Mouse (Mus musculus) mouse embryonic stem cell (cell line): ENCODE measurements around the gene Raly.

ENCODE experiments used
- in situ Hi-C, 2 experiments: fragments of 300-500 bp; cut with MboI; formaldehyde crosslinking; loops; 1 replicate in 1 of 2; 3 replicates in 1 of 2; pipeline ENCODE4 v1.14.3; 2019 to 2020; ENCODE audit warnings: low sequenced_read_pairs in 2 of 2, low pct_unique_long_range_greater_than_20kb in 1 of 2, mixed read lengths in 1 of 2; ENCODE audit not compliant: unreplicated experiment in 1 of 2

Raly gene

DNA sequence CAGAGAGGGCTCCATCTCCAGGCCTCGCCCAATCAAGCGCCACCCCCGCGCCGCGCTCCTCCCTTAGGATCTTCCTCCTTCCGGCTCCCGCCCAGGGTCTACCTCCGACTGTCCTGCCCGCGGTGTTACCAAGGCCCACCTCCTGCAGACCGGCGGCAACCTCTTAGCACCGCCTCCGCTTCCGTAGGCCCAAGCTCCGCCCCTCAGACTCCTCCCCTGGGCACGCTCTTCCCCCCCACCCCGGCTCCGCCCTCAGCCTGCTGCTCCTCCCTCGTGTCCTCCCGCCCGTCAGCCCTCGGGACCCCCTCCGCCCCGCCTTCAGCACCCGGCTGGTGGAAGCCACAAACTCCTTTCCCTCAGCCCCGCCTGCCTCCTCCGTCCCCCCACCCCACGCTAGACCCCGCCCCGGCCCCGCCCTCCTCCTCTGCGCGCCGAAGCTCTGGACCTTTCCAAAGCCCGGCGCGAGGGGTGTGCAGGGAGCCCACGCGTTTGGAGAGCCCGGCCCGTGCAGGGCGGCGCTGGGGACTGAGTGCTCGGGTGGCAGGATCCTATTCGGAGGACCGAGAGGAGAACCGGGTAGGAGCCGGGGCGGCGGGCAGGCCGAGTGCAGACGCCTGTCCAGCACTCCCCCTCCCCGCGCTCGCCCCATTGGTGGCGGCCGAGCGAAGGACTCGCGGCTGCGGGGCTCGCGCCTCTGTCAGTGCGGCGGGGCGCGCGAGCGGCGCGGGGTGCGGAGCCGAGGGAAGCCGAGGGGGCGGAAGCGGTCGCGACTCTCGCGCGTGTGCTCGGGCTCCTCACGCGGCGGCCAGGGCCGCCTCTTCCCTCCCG is at the start of gene Raly, which contains the start of gene a:
Raly (plus strand) TSS at position 441 of the 828 bp plus-strand sequence.
a (plus strand) TSS at position 747 of the 828 bp plus-strand sequence.
- in situ Hi-C loops = no loop called here

DNA sequence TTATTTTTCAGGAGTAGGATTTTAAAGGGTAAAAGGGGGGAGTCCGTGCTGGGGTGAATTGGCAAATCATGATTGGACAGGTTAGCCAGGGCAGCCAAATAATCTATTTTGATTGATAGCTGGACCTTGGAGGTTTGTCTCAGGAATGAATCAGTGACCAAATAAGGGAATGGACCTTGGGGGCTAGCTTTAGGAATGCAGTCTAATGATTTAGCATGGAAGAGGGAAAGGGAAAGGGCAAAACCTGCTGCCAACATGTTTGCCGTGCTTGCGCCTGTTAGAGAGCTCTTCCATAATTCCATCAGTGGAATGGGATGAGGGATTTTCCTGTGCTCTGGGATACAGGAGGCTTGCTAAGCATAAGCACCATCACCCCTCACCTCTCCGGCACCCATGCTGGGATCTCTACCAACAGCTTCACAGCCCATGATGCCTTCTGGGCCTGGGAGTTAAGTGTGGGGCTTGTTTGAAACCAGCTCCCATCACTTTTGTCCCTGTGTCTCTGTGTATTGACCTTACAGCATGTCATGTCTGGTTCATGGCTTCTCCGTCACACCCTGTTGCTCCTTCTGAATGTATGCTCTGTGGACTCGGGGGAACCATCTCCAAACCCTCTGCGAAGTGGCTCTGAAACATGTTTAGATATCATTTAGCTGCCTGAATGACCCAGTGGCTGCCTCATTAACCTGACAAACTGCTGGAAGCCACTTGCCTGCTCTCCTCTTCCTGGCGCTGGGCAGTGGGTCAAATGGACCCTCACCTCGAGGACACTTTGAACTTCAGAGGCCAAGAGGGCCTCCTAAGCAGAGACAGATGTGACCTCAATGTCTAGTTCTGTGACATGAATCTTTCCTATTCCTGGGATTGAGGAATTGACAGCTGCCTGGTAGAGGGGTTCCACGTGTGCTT is 47.7 kb upstream of the Raly start:
- in situ Hi-C loops = no loop called here

DNA sequence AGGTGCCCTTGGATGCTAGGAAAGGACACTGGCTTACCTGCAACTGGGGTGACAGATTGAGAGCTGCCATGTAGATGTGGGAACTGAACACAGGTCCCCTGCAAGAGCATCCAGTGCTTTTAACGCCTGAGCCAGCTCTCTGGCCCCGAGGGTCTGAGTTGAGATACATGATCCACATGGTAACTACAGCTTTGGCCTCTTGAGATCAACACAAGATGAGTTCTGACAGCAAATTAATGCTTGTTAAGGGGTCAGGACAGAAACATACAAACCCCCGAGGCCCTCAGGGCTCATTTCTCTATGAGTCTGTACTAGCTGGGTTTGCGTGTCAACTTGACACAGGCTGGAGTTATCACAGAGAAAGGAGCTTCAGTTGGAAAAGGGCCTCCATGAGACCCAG is 47.0 kb upstream of the Raly start:
- in situ Hi-C loops = no loop called here

DNA sequence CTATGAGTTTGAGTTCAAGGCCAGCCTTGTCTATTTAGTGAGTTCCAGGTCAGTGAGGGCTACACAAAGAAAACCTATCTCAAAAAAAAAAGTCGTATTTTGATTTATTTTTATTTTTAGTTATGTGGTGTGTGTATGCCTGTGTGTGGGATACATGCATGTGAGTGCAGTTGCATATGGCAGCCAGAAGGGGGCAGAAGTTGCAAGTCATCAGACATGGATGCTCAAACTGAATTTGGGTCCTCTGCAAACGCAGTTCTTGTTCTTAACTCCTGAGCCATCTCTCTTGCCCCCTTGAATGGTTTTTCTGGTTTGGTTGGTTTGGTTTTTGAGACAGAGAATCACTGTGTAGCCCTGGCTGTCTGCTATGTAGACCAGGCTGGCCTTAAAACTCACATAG is 42.5 kb upstream of the Raly start:
- in situ Hi-C loops = no loop called here

DNA sequence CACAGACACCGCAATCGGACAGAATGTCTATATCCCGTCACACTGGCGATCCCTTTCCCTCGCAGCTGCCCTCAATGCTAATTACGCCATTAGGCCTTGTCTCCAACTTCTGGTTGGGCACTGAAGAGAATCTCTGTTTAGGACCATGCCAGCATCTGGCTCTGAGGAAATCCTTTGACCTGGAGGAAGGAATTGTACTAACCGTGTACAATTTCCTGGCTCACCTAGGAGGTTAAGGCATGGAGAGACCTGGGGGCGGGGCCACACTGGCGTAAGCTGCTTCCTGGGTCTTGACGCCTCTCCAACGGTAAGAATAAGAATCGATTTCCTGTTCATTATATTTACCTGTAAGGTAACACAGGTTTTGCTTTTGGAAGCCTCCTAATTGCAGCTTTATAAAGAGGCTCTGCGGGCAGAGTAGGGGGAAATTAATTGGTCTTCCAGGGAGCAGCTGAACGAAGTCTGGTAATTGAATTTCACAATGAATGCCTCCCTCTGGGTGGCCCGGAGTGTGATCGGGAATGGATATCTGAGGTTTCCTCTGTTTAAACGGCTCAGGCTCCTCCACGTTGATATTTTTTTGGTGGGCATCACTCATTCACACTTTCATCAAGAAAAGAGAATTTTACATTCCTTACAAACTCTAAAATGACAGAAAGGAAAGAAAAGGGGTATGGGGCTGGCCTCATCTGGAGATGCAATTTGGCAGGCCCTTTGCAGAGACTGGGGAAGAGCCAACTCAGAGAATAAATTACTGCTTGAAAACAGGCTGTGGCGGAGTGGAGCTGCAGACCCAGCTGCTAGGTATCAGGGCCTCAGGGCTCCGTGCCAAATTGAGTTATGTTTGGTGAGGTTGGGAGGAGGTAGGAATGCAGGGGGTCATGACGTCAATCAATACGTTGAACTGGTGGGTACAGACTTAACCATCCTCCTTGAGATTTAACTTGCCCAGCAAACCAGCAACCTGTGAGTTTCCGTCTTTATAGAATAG is 41.6 kb upstream of the Raly start:
- in situ Hi-C loops = no loop called here

DNA sequence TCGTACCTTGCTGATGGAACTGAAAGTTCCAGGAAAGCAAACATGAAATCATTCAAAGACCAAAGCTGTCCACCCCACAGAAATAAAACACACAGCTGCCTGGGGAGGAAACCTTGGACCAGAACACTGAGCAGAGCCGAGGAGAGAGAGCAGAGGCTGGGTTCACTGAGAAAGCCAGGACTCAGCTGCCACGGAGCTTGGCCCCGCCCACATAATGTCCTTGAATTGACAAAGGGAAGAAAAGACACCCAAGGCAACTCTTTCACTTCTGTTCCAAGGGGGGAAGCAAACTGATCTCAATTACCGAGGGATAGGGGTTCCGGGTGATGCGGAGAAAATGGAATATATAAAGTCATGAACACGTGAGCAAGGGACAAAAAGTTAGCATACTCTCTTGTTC is 39.0 kb upstream of the Raly start:
- in situ Hi-C loops = no loop called here

DNA sequence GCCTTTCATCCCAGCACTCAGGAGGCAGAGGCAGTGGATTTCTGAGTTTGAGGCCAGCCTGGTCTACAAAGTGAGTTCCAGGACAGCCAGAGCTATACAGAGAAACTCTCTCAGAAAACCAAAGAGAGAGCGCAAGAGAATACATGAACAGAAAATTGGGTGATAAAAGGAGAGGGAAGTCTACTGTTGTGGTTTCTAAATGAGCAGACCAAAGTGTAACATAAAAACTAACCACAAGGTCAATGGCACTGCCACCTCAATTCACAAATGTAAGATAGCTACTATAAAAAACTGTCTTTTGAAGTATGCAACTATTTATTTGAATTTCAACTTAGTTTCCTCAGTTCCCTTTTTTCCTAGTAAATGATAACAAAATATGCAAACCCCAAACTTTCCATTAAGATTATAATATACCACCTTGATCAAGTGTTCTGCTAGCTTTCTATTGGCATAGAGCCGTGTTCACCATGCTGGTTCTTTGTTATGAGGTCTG is 36.8 kb upstream of the Raly start:
- in situ Hi-C loops = no loop called here

DNA sequence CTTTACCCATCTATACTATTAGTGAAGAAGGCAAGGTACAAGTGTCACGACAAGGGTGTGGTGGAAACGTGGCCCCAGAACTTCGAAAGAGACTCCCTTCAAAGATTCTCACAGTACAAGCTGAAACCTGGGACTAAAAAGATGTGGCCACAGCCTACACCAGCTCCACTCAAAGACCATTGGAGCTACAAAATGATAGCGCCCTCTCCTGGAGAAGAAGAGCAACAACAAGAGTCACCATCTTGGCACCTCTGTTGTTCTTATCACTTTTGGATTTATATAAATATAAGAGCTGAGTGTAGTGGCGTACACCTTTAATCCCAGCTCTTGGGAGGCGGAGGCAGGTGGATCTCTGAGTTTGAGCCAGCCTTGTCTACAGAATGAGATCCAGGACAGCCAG is 35.1 kb upstream of the Raly start:
- in situ Hi-C loops = no loop called here

DNA sequence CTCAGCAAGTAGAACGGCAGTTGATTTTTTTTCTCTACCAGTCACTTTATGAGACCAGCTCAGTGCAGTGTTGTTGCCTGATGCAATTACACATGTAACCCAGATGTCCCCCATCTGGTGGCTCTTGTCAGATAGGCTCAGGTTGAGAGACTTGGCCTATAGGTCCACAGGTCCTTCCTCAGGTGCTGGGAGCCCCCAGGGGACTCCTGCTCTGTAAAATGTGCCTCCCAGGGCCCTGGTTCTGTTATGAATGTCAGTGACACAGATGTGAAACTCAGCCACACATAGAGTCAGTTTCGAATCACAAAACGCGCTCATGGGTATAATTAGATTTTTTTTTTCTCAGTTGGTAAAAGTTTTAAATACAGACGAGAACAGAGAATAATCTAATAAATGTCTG is 33.2 kb upstream of the Raly start:
- in situ Hi-C loops = no loop called here

DNA sequence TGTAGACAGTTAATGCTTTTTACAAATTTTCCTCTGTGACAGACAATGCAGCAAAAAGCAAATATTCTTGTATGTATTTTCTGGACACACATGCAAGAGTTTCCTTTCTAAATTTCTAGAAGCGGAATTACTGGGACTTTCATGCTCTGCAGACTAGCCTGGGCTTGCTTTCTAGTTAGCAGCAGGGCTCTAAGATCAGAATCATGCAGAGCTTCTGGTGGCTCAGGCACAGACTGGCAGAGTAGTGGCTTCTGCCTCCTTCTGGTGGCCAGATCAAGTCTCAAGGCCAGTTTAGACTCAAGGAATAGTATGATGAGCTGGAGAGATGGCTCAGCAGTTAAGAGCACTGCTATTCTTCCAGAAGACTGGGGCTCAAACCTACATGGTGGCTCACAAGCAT is 32.4 kb upstream of the Raly start:
- in situ Hi-C loops = no loop called here

DNA sequence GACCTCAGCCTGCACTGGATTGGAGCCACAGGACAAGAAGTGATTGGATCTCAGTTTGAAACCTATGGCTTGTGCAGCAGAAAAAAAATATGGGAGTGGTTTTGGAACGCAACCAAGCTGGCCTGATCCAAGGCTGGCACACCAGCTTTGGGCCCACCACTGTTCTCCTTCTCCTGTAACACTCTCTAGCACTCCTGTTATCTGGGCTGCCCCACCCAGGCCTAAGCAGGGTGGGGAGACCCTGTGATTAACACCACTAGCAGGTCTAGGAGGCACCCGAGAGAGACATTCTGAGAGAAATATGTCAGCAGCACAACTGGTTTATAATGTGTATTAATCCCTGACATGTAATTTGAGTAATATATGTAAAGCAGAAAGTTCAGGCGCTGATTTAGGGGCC is 27.7 kb upstream of the Raly start:
- in situ Hi-C loops = no loop called here

DNA sequence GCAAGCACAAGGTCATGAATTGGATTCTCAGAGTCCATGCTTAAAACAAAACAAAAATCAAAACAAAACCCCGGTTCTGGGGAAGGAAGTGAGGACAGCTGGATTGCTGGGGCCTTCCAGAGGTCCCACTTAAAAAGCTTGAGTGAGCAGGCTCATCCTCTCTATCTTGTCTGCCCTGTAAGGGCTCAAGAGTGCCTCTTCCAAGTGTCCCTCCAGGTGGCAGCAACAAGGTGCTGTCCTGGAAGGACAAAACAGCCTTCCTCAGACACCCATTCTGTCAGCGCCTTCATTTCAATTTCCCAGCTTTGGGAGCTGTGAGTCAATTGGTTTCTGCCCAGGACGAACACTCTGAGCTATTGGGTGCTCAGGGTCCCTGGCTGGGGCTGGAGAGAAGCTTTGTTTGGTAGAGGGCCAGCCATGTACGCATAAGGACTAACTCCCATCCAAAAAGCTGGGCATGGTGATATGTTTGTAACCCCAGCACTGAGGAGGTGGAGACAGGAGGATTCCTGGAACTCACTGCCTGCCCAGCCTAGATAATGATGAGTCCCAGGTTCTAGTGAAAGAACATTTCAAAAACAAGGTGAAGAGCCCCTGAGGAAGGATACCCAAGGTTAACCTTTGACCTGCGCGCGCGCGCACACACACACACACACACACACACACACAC is 25.9 kb upstream of the Raly start:
- in situ Hi-C loops = loop anchor here in 1 of 2 experiments (5.0 kb wide), 1 partner anchor 58 kb away; no protein-coding TSS in a partner anchor

DNA sequence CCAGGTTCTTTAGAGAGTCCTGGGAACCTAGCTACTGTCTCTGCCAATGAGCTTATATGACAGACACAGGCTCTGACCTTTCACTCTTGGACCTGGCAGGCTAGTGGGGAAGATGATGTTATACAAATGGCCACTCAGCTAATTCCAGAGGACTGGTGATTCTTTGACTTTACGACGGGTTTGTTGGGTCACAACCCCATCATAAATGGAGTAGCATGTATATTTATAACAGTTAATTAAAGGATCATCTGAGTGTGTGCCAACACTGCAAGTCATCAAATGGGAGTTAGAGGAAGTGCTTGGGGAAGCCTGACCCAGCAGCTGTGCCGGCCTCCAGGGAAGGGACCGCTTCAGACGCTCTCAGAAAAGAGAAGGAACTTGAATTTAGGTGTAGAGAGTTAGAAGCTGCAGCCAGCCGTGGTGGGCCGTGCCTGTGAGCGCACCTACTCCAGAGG is 25.3 kb upstream of the Raly start:
- in situ Hi-C loops = loop anchor here in 1 of 2 experiments (5.0 kb wide), 1 partner anchor 58 kb away; no protein-coding TSS in a partner anchor

DNA sequence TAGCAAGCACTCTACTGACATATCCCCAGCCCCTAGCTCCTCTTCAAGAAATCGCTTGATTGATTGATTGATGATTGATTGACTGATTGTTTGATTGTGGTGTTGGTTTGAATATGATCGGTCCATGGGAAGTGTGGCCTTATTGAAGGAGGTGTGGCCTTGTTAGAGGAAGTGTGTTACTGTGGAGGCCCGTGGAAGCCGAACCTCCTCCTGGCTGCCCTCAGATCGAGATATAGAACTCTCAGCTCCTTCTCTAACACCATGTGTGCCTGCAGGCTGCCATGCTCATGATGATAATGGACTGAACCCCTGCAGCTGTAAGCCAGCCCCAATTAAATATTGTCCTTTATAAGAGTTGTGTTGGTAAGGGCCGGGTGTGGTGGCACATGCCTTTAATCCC is 23.8 kb upstream of the Raly start:
- in situ Hi-C loops = loop anchor here in 1 of 2 experiments (5.0 kb wide), 1 partner anchor 60 kb away; no protein-coding TSS in a partner anchor

DNA sequence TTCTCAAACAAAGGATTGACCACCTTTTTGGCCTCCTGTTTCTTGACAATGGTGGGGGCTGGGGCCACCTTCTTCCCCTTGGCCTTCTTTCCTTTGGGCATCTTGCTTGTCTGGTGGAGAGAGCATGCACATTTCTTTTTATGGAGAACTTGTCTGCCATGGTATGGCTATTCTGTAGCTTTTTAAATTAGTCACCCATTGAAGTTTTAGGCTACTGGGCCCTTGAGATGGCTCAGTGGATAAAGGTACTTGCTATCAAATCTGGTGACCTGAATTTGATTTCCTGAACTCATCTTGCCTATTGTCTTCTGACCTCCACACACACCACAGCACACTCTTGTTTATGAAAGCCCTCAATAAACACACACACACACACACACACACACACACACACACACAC is 21.0 kb upstream of the Raly start, which contains the start of gene Gm14214:
Gm14214 (minus strand) TSS at position 101 of the 400 bp plus-strand sequence.
- in situ Hi-C loops = loop anchor here in 1 of 2 experiments (5.0 kb wide), 1 partner anchor 63 kb away; no protein-coding TSS in a partner anchor

DNA sequence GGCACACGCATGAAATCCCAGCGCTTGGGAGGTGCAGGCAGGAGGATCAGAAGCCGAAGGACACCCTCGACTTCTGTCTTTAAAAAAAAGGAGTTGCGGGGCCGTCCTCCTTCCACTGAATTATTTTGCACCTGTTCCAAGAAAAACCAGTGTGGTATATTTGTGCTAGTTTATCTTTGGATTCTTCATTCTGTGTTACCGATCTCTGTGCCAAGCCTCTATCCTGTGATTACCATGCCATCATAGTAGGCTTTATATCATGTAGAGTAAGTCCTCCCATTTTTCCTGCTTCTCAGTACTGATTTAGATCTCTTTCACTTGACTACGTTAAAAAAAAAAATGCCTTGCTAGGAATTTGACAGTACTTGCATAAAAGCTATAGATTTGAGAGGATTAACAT is 19.3 kb upstream of the Raly start:
- in situ Hi-C loops = no loop called here

DNA sequence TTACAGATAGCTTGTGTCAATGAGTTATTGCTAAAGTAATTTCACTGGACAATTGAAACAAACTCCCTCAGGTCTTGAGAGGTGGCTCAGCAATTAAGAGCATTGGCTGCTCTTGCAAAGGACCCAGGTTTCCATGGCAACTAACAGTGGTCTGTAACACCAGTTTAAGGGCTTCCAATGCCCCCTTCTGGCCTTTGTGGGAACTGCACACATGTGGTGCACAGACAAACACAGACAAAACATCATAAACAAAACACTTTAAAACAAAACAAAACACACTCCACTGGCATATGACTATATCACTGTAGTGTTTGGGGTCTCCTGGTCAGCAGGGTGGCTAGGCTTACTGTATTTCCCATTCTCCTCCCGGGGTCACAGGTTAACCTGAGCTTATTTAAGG is 16.9 kb upstream of the Raly start:
- in situ Hi-C loops = no loop called here
